9 mouse cellular contexts compared by ENCODE assay signal in the genomic region with DNA sequence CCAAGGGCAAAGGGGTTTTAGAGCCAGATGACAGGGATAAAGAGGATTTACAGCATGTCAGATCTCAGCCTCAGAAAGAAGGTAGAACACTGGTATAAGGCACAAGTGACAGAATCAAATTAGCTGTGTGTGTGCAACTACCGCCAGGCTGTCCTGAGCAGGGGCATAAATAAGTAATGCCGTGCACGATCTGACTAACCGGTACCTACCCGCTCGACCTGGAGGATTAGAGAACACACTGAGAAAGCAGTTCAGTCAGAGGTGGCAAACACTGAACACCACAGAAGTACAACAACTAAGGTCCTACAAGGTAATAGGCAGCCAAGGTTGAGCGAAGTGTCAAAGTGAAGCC. TPM values are rescaled to one million over a fixed set of nuclear protein-coding genes. Genes with fewer than 3 reads are reported as not detected.
DNase-seq lines count a peak whose midpoint lies in the region; ATAC-seq and TF ChIP-seq lines count a peak whose summit lies in the region.
"Had no signal": no experiment of that assay in that cellular context is flagged by ENCODE, and none has a peak within 500 bp of the region (broad histone marks: within the 10 kb centered on the region; RNA-seq: fewer than 3 reads in every experiment).

No protein-coding gene starts in this region.

- peaks cover 4% of the 10 kb centered on the region for H3K4me1 ChIP-seq in cerebellum, adult 2 months (ENCODE audit: control insufficient read depth, insufficient read depth, low read length)
- peaks cover 4% of the 10 kb centered on the region; the same call in 1 of the 2 replicates for H3K4me1 ChIP-seq in lung, postnatal 0 days (ENCODE audit: insufficient read depth, low read depth, low read length)
- peaks cover 8% of the 10 kb centered on the region; the same call in 1 of the 2 replicates for H3K4me1 ChIP-seq in liver, embryonic 15.5 days (replicated peaks)

- no peak overlapping the region for H3K9ac ChIP-seq in lung, postnatal 0 days (replicated peaks; ENCODE audit: low read depth)
- no peak overlapping the region for H3K9ac ChIP-seq in liver, embryonic 15.5 days

- H3K4me3 ChIP-seq in cerebellum, adult 2 months (replicated peaks; ENCODE audit: insufficient read depth, low read depth, low read length): peak overlapping the region; percentile 49
- no peak overlapping the region; the same call in 1 of the 2 replicates for H3K4me3 ChIP-seq in lung, postnatal 0 days (ENCODE audit: low read depth, low read length)
- peak overlapping the region; percentile 14; the same call in 1 of the 2 replicates for H3K4me3 ChIP-seq in liver, embryonic 15.5 days (replicated peaks)

- peak; percentile 15; the same call in 1 of the 2 replicates for ATAC-seq in lung, postnatal 0 days
- no peak for ATAC-seq in liver, embryonic 15.5 days (ENCODE audit: insufficient read depth)

- 37% methylated on average over 7 of the region's 7 CpGs for WGBS in cerebellum, adult 2 months
- WGBS in lung, postnatal 0 days: 42% methylated on average over 7 of the region's 7 CpGs
- 51% methylated on average over 7 of the region's 7 CpGs for WGBS in liver, embryonic 15.5 days (ENCODE audit: insufficient replicate concordance)

- H3K9me3 ChIP-seq in lung, postnatal 0 days (ENCODE audit: low read length): no peaks in the 10 kb centered on the region
- H3K9me3 ChIP-seq in liver, embryonic 15.5 days (replicated peaks): no peaks in the 10 kb centered on the region

- DNase-seq in cerebellum, adult 2 months: no peak
- DNase-seq in cerebellum, adult 11-12 months: no peak
- DNase-seq in lung, postnatal 0 days (ENCODE audit: low spot score): no peak
- no peak for DNase-seq in lung, postnatal 10 days
- no peak for DNase-seq in spleen, adult 12 weeks (ENCODE audit: low spot score)
- no peak for DNase-seq in frontal cortex, postnatal 25 days (ENCODE audit: low spot score in 2 of 2)
- DNase-seq in spleen, adult 18-20 months: no peak
- DNase-seq: thymus, postnatal 25 days had no signal

- peak overlapping the region; percentile 38 for H3K4me2 ChIP-seq in lung, postnatal 0 days (replicated peaks; ENCODE audit: low read depth, low read length)
- H3K4me2 ChIP-seq in liver, embryonic 15.5 days: peak overlapping the region; percentile 50

- TF ChIP-seq EP300 in lung, postnatal 0 days (IDR thresholded peaks at IDR 0.05): no peak

- H3K36me3 ChIP-seq in lung, postnatal 0 days (ENCODE audit: insufficient read depth, low read length): no peaks in the 10 kb centered on the region
- H3K36me3 ChIP-seq in liver, embryonic 15.5 days (replicated peaks): no peaks in the 10 kb centered on the region

- no peaks in the 10 kb centered on the region; the same call in 1 of the 2 replicates for H3K27me3 ChIP-seq in cerebellum, adult 2 months (ENCODE audit: control insufficient read depth, insufficient read depth, low read length)
- H3K27me3 ChIP-seq in lung, postnatal 0 days (replicated peaks; ENCODE audit: insufficient read depth, low read length): no peaks in the 10 kb centered on the region
- no peaks in the 10 kb centered on the region for H3K27me3 ChIP-seq in liver, embryonic 15.5 days

- TF ChIP-seq CTCF in cerebellum, adult 2 months (IDR thresholded peaks at IDR 0.05; ENCODE audit: borderline replicate concordance, insufficient read depth, low read depth, low read length): no peak
- TF ChIP-seq CTCF in lung, postnatal 0 days (IDR thresholded peaks at IDR 0.05): no peak

- TF ChIP-seq POLR2A in cerebellum, adult 2 months (IDR thresholded peaks at IDR 0.05; ENCODE audit: borderline replicate concordance, insufficient read depth, low read length): no peak

- no peak overlapping the region for H3K27ac ChIP-seq in cerebellum, adult 2 months (ENCODE audit: insufficient read depth, low read length)
- peak overlapping the region; percentile 47; the same call in 1 of the 2 replicates for H3K27ac ChIP-seq in lung, postnatal 0 days (ENCODE audit: low read length)
- H3K27ac ChIP-seq in liver, embryonic 15.5 days (replicated peaks): no peak overlapping the region

RNA-seq across cellular contexts. Expression of gene Wwc2, which starts 15.8 kb away (rescaled TPM):
- polyA plus RNA-seq in cerebellum, adult 2 months (2012; rRNA removed): 5.7 and 6.3 TPM in 2 replicates
- 19.1 and 23.1 TPM in 2 replicates for polyA plus RNA-seq in lung, postnatal 0 days (2015; fragmentation: Nextera tagmentation; extraction: Ambion mirVana)
- polyA plus RNA-seq in liver, embryonic 15.5 days (2015; fragmentation: Nextera tagmentation; extraction: Ambion mirVana): 1.4 and 1.7 TPM in 2 replicates
